Mouse (Mus musculus): Measurements from ENCODE around the gene Cd300lf. TPM values are rescaled to one million over a fixed set of nuclear protein-coding genes. Genes with fewer than 3 reads are reported as not detected.

Cd300lf gene
- polyA plus RNA-seq, 1 experiment, result 0.81 TPM

DNA sequence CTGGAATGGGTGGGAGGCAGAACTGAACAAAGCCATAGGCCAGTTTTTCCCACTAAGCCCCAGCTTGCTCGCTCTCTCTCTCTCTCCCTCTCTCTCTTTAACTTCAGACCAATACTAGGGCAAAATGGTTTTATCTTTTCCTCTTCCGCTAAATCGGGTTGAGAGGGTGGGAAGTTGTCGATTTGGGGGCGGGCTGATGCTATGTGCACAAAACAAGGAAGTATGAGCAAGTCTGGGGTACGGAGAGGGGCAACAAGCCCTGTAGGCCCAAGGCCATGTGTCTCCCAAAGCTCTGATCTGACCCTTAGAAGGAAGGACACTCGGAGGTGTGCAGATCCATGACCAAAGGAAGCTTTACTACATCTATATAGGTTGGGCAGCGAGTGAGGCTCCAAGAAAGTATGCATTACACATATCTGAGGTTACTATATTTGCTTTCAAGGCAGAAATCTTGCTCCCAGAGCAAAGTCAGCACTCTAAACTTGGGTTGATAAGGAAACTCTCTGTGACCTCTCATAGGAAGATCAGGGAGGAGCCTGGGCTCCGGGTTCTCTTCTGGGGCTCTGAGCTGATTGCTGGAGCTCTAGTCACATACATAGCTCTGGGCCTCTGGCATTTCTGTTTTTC lies 27.9 kb upstream of the Cd300lf start:
- H3K4me1 ChIP-seq (ENCODE audit: control insufficient read depth, insufficient read depth, low read length), result no peaks in the 10 kb centered on the region
- no peak overlapping the region for H3K27ac ChIP-seq (ENCODE audit: insufficient read depth, low read length)
- no peak for TF ChIP-seq CTCF (IDR thresholded peaks at IDR 0.05; ENCODE audit: borderline replicate concordance, insufficient read depth, low read length)
- no peak for TF ChIP-seq POLR2A (IDR thresholded peaks at IDR 0.05; ENCODE audit: low read depth, low read length)
- H3K4me3 ChIP-seq (ENCODE audit: insufficient read depth, low read length), result no peak overlapping the region

DNA sequence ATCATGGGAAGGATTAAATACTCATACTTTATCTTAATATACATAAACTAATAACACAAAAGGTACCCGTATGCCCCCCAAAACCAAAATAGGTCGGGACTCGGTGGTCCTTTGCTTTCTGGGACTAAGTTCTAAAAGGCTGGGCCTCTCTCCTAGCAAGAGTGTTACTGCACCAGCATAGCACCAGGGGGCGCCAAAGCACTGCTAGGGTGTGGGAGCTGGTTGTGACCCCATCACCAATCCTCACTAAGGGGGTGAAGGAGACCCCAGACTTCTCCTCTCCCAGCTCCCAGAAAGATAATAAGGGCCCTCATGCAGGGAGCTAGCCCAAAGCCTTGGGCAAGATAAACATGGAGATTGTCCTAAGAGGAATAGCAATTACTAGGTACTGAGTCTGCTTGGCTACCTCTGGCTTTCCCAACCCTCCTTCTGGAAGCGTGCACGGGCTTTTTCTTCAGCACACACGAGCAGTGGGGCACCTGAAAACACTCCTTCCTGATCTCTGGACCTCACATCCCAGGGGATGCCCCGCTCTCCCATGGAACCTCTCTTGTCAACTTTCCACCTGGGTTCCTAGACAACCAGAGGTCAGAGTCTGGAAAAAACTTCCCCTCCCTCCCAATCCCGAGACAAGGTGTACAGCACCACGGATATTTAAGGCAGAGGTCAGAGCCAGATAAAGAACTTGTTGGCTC lies 27.2 kb upstream of the Cd300lf start:
- Histone ChIP-seq H3K27ac (ENCODE audit: insufficient read depth, low read length) (no peak overlapping the region), H3K4me3 (ENCODE audit: insufficient read depth, low read length) (no peak overlapping the region), H3K4me1 (ENCODE audit: control insufficient read depth, insufficient read depth, low read length) (no peaks in the 10 kb centered on the region)
- TF ChIP-seq POLR2A (IDR thresholded peaks at IDR 0.05; ENCODE audit: low read depth, low read length) (no peak), CTCF (IDR thresholded peaks at IDR 0.05; ENCODE audit: borderline replicate concordance, insufficient read depth, low read length) (peak; percentile 91)

DNA sequence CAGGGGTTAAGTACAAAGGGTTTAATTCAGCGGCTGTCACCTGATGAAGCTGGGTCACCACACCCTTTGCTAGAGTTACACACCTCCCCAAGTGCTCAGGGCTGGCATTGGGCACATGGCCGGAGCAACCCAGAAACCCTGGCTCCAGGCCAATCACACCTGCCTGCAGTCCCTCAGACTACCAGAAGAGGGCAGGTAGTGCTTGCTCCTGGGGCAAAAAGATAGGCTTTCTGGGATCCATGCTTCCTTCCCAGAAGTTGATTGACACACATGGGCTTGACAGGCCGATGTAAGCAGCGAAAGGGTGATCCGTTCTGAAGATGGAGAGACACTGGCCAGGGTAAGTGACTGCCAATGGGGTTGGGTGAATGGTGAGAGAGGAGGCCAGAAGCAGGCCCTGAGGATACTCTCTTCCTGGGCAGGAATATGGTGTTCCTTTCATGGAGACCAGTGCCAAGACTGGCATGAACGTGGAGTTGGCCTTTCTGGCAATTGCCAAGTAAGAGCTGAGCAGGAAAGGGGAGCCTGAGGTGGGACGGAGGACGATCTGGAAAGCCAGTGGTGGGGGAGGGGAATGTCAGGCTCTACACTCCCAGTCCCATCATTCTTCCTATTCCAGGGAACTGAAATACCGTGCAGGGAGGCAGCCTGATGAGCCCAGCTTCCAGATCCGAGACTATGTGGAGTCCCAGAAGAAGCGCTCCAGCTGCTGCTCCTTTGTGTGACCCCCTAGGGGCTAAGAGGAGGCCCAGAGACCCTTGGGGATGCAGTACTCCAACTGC lies 26.4 kb upstream of the Cd300lf start:
- Histone ChIP-seq H3K4me1 (ENCODE audit: control insufficient read depth, insufficient read depth, low read length) (no peaks in the 10 kb centered on the region), H3K4me3 (ENCODE audit: insufficient read depth, low read length) (no peak overlapping the region), H3K27ac (ENCODE audit: insufficient read depth, low read length) (no peak overlapping the region)
- no peak for TF ChIP-seq POLR2A (IDR thresholded peaks at IDR 0.05; ENCODE audit: low read depth, low read length)
- peak; percentile 41; the same call in 1 of the 2 replicates for TF ChIP-seq CTCF (IDR thresholded peaks at IDR 0.05; ENCODE audit: borderline replicate concordance, insufficient read depth, low read length)

DNA sequence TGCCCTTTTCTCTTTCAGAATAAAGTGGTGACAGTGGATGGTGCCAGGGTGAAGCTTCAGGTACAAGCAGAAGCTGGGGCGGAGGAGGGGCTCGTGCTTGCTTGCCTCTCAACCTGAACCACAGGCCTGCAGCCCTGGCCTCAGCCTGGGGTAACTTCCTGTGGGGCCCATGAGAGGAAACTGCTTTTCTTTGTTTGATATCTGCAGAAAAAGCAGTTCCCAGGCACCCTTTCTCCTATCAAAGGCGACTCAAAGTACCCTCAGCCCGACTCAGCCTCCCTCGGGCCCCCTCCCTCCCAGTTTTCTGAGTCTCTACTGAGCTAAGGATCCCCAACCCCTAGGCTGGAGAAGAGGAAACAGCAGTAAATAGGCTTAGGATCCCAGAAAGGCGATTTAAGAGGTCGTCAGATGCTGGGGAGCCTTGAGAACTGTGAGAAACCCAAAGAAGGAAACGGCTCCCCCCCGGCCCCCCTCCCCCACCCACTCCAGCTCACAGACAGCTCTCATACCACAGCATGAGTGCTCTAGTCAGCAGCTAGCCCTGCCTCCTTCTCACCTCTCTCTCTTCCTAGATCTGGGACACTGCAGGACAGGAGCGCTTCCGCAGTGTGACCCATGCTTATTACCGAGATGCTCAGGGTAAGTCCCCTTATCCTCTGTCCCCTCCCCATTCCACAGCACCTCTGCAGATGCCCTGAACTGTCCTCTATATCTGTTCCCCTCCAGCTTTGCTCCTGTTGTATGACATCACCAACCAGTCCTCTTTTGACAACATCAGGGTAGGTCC lies 24.3 kb upstream of the Cd300lf start:
- Histone ChIP-seq H3K4me1 (ENCODE audit: control insufficient read depth, insufficient read depth, low read length) (no peaks in the 10 kb centered on the region), H3K27ac (ENCODE audit: insufficient read depth, low read length) (no peak overlapping the region), H3K4me3 (ENCODE audit: insufficient read depth, low read length) (no peak overlapping the region)
- TF ChIP-seq CTCF (IDR thresholded peaks at IDR 0.05; ENCODE audit: borderline replicate concordance, insufficient read depth, low read length), result no peak
- no peak for TF ChIP-seq POLR2A (IDR thresholded peaks at IDR 0.05; ENCODE audit: low read depth, low read length)

DNA sequence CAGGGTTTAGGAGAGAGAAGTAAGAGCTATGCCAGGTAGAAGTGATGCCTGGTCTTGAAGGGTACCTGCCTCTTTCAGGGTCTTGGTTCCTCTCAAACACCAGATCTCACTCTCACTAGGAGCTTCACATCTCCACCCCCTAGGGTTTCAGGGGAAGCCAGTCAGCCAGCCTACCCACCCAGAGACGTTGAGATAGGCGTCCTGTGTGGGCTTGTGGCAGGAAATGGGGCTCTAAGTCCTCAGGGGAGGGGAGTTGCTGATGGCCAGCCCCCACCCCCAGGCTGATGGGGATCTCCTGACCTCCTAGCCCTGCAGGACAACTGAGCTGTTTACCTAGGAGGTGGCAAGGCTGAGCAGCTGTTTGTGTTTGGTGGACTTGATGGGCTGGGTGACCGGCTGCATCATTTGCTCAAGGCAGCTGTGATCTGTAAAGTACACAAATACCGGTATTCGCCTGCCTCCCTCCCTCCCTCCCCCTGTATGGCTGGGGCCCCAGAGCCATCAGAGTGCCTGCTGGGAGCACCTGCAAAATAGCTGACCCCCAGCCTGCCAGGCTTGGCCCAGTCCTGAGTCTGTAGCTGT lies 21.4 kb upstream of the Cd300lf start:
- H3K4me1 ChIP-seq (ENCODE audit: control insufficient read depth, insufficient read depth, low read length), result no peaks in the 10 kb centered on the region

DNA sequence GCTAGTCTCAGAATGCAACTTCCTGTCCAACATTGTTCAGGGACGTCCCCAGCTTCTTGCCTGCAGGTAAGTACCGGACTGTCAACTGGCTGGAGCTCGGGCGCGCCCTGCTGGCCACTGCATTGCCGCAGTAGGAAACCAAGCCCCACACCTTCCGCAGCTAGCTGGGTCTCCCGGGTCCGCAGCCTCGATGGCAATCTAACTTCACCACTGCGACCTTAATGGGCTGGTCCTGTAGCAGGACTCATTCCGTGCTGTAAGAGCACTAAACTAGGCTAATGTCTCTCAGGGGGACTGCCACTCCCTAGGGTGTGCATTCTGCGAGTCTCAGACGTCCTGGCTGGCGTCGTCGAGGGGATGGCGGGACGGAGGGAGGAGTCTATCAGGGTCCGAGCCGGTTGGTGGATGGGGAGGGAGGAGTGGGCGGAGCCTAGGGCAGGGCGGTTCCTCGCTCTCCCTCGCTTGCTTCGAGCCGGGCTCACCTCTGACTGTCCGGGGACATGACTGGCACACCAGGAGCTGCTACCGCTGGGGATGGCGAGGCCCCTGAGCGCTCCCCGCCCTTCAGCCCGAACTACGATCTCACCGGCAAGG lies 20.0 kb upstream of the Cd300lf start:
- Histone ChIP-seq H3K4me1 (ENCODE audit: control insufficient read depth, insufficient read depth, low read length) (no peaks in the 10 kb centered on the region), H3K4me3 (ENCODE audit: insufficient read depth, low read length) (no peak overlapping the region), H3K27ac (ENCODE audit: insufficient read depth, low read length) (no peak overlapping the region)
- no peak for TF ChIP-seq POLR2A (IDR thresholded peaks at IDR 0.05; ENCODE audit: low read depth, low read length)
- peak; percentile 82 for TF ChIP-seq CTCF (IDR thresholded peaks at IDR 0.05; ENCODE audit: borderline replicate concordance, insufficient read depth, low read length)

More for the DNA sequence above, 21.4 kb upstream of the Cd300lf start:
- Histone ChIP-seq H3K4me3 (ENCODE audit: insufficient read depth, low read length) (no peak overlapping the region), H3K27ac (ENCODE audit: insufficient read depth, low read length) (no peak overlapping the region)
- TF ChIP-seq CTCF (IDR thresholded peaks at IDR 0.05; ENCODE audit: borderline replicate concordance, insufficient read depth, low read length), result no peak
- no peak for TF ChIP-seq POLR2A (IDR thresholded peaks at IDR 0.05; ENCODE audit: low read depth, low read length)

DNA sequence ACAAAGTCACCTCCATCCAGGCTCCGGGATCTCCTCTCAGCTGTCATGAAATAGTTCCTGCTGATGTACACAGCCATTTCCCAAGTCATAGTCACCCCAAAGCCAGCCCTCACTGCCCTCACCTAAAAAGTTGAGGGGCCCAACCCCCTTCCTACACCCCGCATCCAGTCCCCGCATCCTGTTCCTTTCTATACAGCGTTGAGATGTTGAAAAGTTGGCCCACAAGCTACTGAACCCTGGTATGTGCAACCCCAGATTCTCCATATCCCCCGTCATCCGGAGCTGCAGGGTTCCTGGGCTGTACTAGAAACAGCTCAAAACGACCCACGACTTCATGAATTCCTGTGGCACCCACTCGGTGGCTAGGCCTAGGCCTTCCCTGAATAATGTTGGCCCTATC lies 19.3 kb upstream of the Cd300lf start:
- Histone ChIP-seq H3K27ac (ENCODE audit: insufficient read depth, low read length) (no peak overlapping the region), H3K4me3 (ENCODE audit: insufficient read depth, low read length) (no peak overlapping the region), H3K4me1 (ENCODE audit: control insufficient read depth, insufficient read depth, low read length) (no peaks in the 10 kb centered on the region)
- TF ChIP-seq POLR2A (IDR thresholded peaks at IDR 0.05; ENCODE audit: low read depth, low read length) (no peak), CTCF (IDR thresholded peaks at IDR 0.05; ENCODE audit: borderline replicate concordance, insufficient read depth, low read length) (no peak)

DNA sequence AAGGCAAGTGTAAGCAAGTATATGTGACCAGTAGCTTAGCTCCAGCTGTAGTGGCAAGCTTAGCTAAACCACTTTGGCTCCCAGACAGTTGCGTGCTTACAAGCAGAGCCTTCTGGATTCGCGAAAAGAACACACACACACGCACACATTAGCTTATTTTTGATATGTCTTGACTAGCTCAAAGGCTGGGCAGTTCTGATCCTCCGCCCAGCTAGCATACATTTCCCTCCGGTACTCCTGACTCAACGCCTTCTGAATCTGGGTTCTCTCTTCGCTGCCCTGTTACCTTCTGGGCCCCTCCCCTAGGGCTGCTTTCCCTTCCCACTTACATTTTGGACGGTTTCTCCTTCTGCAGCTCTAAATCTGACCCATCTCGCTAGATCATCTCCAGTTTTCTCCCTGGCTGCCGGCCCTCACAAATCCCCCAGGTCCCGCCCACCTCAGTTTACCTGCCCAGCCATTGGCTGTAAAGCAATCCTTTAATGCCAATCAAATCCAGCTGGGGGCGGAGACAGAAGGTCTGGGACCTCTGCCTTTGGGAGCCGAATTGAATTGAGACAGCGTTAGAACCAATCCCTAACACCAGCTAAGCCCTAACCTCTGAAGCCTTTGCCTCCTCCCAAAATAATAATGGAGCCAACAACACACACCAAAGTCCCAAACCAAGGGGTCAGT lies 18.1 kb upstream of the Cd300lf start:
- no peaks in the 10 kb centered on the region for H3K4me1 ChIP-seq (ENCODE audit: control insufficient read depth, insufficient read depth, low read length)
- TF ChIP-seq CTCF (IDR thresholded peaks at IDR 0.05; ENCODE audit: borderline replicate concordance, insufficient read depth, low read length), result no peak
- no peak for TF ChIP-seq POLR2A (IDR thresholded peaks at IDR 0.05; ENCODE audit: low read depth, low read length)
- H3K27ac ChIP-seq (ENCODE audit: insufficient read depth, low read length), result no peak overlapping the region
- H3K4me3 ChIP-seq (ENCODE audit: insufficient read depth, low read length), result peak overlapping the region; percentile 25; the same call in 1 of the 2 replicates
